Mouse (Mus musculus) testis, adult 2 months (tissue): ENCODE measurements around the gene Vipr1. TPM values are rescaled to one million over a fixed set of nuclear protein-coding genes. Genes with fewer than 3 reads are reported as not detected.

Experiments used
- H3K27ac ChIP-seq: fragments of 200-500 bp; 2 replicates; pipeline ENCODE4 v1.5.1; 2012; ENCODE audit warnings: low read depth, low read length; ENCODE audit not compliant: control insufficient read depth, insufficient read depth
- H3K27me3 ChIP-seq: fragments of 200-500 bp; 2 replicates; pipeline ENCODE4 v1.6.1; 2012; ENCODE audit warnings: mild to moderate bottlenecking, low read length, moderate library complexity; ENCODE audit not compliant: control insufficient read depth, insufficient read depth
- H3K36me3 ChIP-seq: fragments of 200-500 bp; 2 replicates; pipeline ENCODE4 v1.6.1; 2012; ENCODE audit warnings: mild to moderate bottlenecking, low read length; ENCODE audit not compliant: control insufficient read depth, insufficient read depth
- H3K4me1 ChIP-seq: fragments of 200-500 bp; 2 replicates; pipeline ENCODE4 v1.6.1; 2012; ENCODE audit warnings: low read length; ENCODE audit not compliant: control insufficient read depth, insufficient read depth
- H3K4me3 ChIP-seq: fragments of 200-500 bp; 2 replicates; pipeline ENCODE4 v1.5.1; 2012; ENCODE audit warnings: low read depth, mild to moderate bottlenecking, low read length, moderate library complexity, mixed read lengths; ENCODE audit not compliant: control insufficient read depth
- CTCF ChIP-seq: fragments of 200-500 bp; IDR thresholded peaks from 2 replicates; pipeline ENCODE4 v1.5.1; 2012; ENCODE audit warnings: low read depth, mild to moderate bottlenecking, inconsistent platforms, low read length, moderate library complexity; ENCODE audit not compliant: control insufficient read depth, insufficient read depth, insufficient replicate concordance
- POLR2A ChIP-seq: fragments of 200-500 bp; IDR thresholded peaks from 2 replicates; pipeline ENCODE4 v1.6.1; 2012; ENCODE audit warnings: low read depth, mild to moderate bottlenecking, inconsistent platforms, low read length, moderate library complexity; ENCODE audit not compliant: control insufficient read depth
- polyA plus RNA-seq: library from polyadenylated mRNA; depleted of rRNA; stranded (reverse); fragments of >200 nt; gene quantifications from 2 replicates; pipeline ENCODE4 v1.2.3, GENCODE M21; 2012

Vipr1 gene
- polyA plus RNA-seq, 1 experiment, result 0.42 TPM

- H3K27me3 ChIP-seq, result no peaks in the 10 kb centered on the region
- no peaks in the 10 kb centered on the region for H3K36me3 ChIP-seq
- H3K4me1 ChIP-seq, result peaks cover 2% of the 10 kb centered on the region; the same call in 1 of the 2 replicates
- no peak overlapping the region for H3K27ac ChIP-seq
- TF ChIP-seq POLR2A, result no peak
- no peak overlapping the region for H3K4me3 ChIP-seq
Observed at GRCm38 (mm10) chr9:121600861-121601427, 41.6 kb upstream of the Vipr1 start.

- TF ChIP-seq POLR2A (no peak), CTCF (no peak)
- Histone ChIP-seq H3K4me1 (peaks cover 2% of the 10 kb centered on the region; the same call in 1 of the 2 replicates), H3K27ac (no peak overlapping the region), H3K36me3 (no peaks in the 10 kb centered on the region), H3K27me3 (no peaks in the 10 kb centered on the region), H3K4me3 (no peak overlapping the region)
Observed at GRCm38 (mm10) chr9:121602381-121602780, 40.1 kb upstream of the Vipr1 start.

GRCm38 (mm10) chr9:121605414-121606278 lies 36.9 kb upstream of the Vipr1 start:
- peaks cover 2% of the 10 kb centered on the region; the same call in 1 of the 2 replicates for H3K4me1 ChIP-seq
- H3K4me3 ChIP-seq, result no peak overlapping the region
- H3K36me3 ChIP-seq, result no peaks in the 10 kb centered on the region
- no peaks in the 10 kb centered on the region for H3K27me3 ChIP-seq
- no peak overlapping the region for H3K27ac ChIP-seq
- no peak for TF ChIP-seq POLR2A
- TF ChIP-seq CTCF, result peak; percentile 51; the same call in 1 of the 2 replicates

GRCm38 (mm10) chr9:121606498-121607096 lies 35.9 kb upstream of the Vipr1 start:
- Histone ChIP-seq H3K4me3 (no peak overlapping the region), H3K36me3 (no peaks in the 10 kb centered on the region), H3K27ac (no peak overlapping the region), H3K4me1 (peaks cover 2% of the 10 kb centered on the region; the same call in 1 of the 2 replicates), H3K27me3 (no peaks in the 10 kb centered on the region)
- no peak for TF ChIP-seq POLR2A
- TF ChIP-seq CTCF, result no peak

GRCm38 (mm10) chr9:121609381-121609780 lies 33.1 kb upstream of the Vipr1 start:
- no peaks in the 10 kb centered on the region for H3K4me1 ChIP-seq
- H3K36me3 ChIP-seq, result no peaks in the 10 kb centered on the region
- TF ChIP-seq POLR2A, result no peak
- no peak for TF ChIP-seq CTCF
- no peak overlapping the region for H3K4me3 ChIP-seq
- H3K27me3 ChIP-seq, result no peaks in the 10 kb centered on the region
- H3K27ac ChIP-seq, result no peak overlapping the region

- no peaks in the 10 kb centered on the region for H3K36me3 ChIP-seq
- no peak for TF ChIP-seq CTCF
- no peak for TF ChIP-seq POLR2A
- H3K4me3 ChIP-seq, result no peak overlapping the region
- H3K27me3 ChIP-seq, result no peaks in the 10 kb centered on the region
- no peaks in the 10 kb centered on the region for H3K4me1 ChIP-seq
- H3K27ac ChIP-seq, result no peak overlapping the region
Observed at GRCm38 (mm10) chr9:121613192-121613591, 29.3 kb upstream of the Vipr1 start.

- no peak for TF ChIP-seq CTCF
- no peak for TF ChIP-seq POLR2A
- no peaks in the 10 kb centered on the region for H3K36me3 ChIP-seq
- H3K4me3 ChIP-seq, result no peak overlapping the region
- H3K27me3 ChIP-seq, result no peaks in the 10 kb centered on the region
- no peaks in the 10 kb centered on the region for H3K4me1 ChIP-seq
- no peak overlapping the region for H3K27ac ChIP-seq
Observed at GRCm38 (mm10) chr9:121614241-121614757, 28.2 kb upstream of the Vipr1 start.
